Mouse (Mus musculus) MEL (cell line): ENCODE data around the gene Hoga1. TPM values are rescaled to one million over a fixed set of nuclear protein-coding genes. Genes with fewer than 3 reads are reported as not detected.

Experiments
- DNase-seq: peaks from one replicate; pipeline ENCODE4 v3.0.0; 2011; ENCODE audit warnings: low read depth, low spot score
- H3K27ac ChIP-seq: 2 replicates; pipeline ENCODE4 v1.5.1; 2012; ENCODE audit warnings: low read depth, mild to moderate bottlenecking, control low read depth, low read length, moderate library complexity; ENCODE audit not compliant: control insufficient read depth
- H3K27me3 ChIP-seq, 2 experiments: fragments of 150-350 bp in 1 of 2; sonication (generic) in 1 of 2; 2 replicates each; pipeline ENCODE4 v1.6.1; 2012; ENCODE audit warnings: low read length in 2 of 2, mild to moderate bottlenecking in 2 of 2, improper control_type of control experiment in 1 of 2, moderate library complexity in 1 of 2; ENCODE audit not compliant: insufficient read depth in 2 of 2, control insufficient read depth in 1 of 2
- H3K36me3 ChIP-seq, 2 experiments: 2 replicates each; pipeline ENCODE4 v1.6.1; 2012 to 2014; ENCODE audit warnings: low read length in 2 of 2, improper control_type of control experiment in 1 of 2, inconsistent platforms in 1 of 2, mild to moderate bottlenecking in 1 of 2; ENCODE audit not compliant: insufficient read depth in 2 of 2, control insufficient read depth in 1 of 2
- H3K4me1 ChIP-seq, 2 experiments: fragments of 150-350 bp in 1 of 2; sonication (generic) in 1 of 2; 2 replicates each; pipeline ENCODE4 v1.6.1; 2012; ENCODE audit warnings: low read length in 2 of 2, improper control_type of control experiment in 1 of 2, mild to moderate bottlenecking in 1 of 2; ENCODE audit not compliant: insufficient read depth in 2 of 2, control insufficient read depth in 1 of 2
- H3K4me3 ChIP-seq, 2 experiments: fragments of 150-350 bp in 1 of 2; sonication (generic) in 1 of 2; 2 replicates each; pipeline ENCODE4 v1.5.1; 2012; ENCODE audit warnings: low read depth in 2 of 2, low read length in 2 of 2, mild to moderate bottlenecking in 2 of 2, moderate library complexity in 2 of 2, control low read depth in 1 of 2, improper control_type of control experiment in 1 of 2; ENCODE audit not compliant: control insufficient read depth in 1 of 2, insufficient read depth in 1 of 2
- H3K79me2 ChIP-seq: 2 replicates; pipeline ENCODE4 v1.6.1; 2012; ENCODE audit warnings: mild to moderate bottlenecking, low read length, moderate library complexity; ENCODE audit not compliant: control insufficient read depth, poor library complexity, insufficient read depth
- H3K9ac ChIP-seq: 2 replicates; pipeline ENCODE4 v1.6.1; 2012; ENCODE audit warnings: low read depth, mild to moderate bottlenecking, control low read depth, low read length, moderate library complexity; ENCODE audit not compliant: control insufficient read depth, poor library complexity, severe bottlenecking
- H3K9me3 ChIP-seq: fragments of 150-350 bp; sonication (generic); replicated peaks from 2 replicates; pipeline ENCODE4 v1.6.1; 2012; ENCODE audit warnings: mild to moderate bottlenecking, low read length, improper control_type of control experiment, moderate library complexity; ENCODE audit not compliant: insufficient read depth
- BHLHE40 ChIP-seq: IDR thresholded peaks from 2 replicates; pipeline ENCODE4 v1.6.1; 2012; ENCODE audit warnings: low read depth, mild to moderate bottlenecking, inconsistent platforms, low read length, improper control_type of control experiment, borderline replicate concordance
- CHD1 ChIP-seq: IDR thresholded peaks from 2 replicates; pipeline ENCODE4 v1.6.1; 2012; ENCODE audit warnings: low read depth, mild to moderate bottlenecking, inconsistent platforms, low read length, improper control_type of control experiment
- CHD2 ChIP-seq: IDR thresholded peaks from 2 replicates; pipeline ENCODE4 v1.6.1; 2011; ENCODE audit warnings: low read length, improper control_type of control experiment
- ETS1 ChIP-seq: IDR thresholded peaks from 2 replicates; pipeline ENCODE4 v1.6.1; 2012; ENCODE audit warnings: low read depth, mild to moderate bottlenecking, inconsistent platforms, low read length, improper control_type of control experiment, moderate library complexity
- GABPA ChIP-seq: IDR thresholded peaks from 2 replicates; pipeline ENCODE4 v1.6.1; 2012; ENCODE audit warnings: low read depth, mild to moderate bottlenecking, inconsistent platforms, low read length, improper control_type of control experiment, moderate library complexity
- GATA1 ChIP-seq: IDR thresholded peaks from 2 replicates; pipeline ENCODE4 v1.6.1; 2011; ENCODE audit warnings: low read depth, low read length, improper control_type of control experiment
- HCFC1 ChIP-seq: IDR thresholded peaks from 2 replicates; pipeline ENCODE4 v1.6.1; 2012; ENCODE audit warnings: low read depth, mild to moderate bottlenecking, inconsistent platforms, low read length, improper control_type of control experiment, moderate library complexity
- KAT2A ChIP-seq: conservative IDR thresholded peaks from 2 replicates; pipeline ENCODE4 v1.6.1; 2012; ENCODE audit warnings: low read depth, low read length, improper control_type of control experiment, inconsistent platforms
- MAFK ChIP-seq: IDR thresholded peaks from 2 replicates; pipeline ENCODE4 v1.6.1; 2011; ENCODE audit warnings: low read depth, mild to moderate bottlenecking, low read length, improper control_type of control experiment, borderline replicate concordance
- MAX ChIP-seq: IDR thresholded peaks from 2 replicates; pipeline ENCODE4 v1.6.1; 2011; ENCODE audit warnings: low read length, improper control_type of control experiment
- MAZ ChIP-seq: IDR thresholded peaks from 2 replicates; pipeline ENCODE4 v1.6.1; 2012; ENCODE audit warnings: low read depth, mild to moderate bottlenecking, inconsistent platforms, low read length, improper control_type of control experiment
- MEF2A ChIP-seq: IDR thresholded peaks from 2 replicates; pipeline ENCODE4 v1.6.1; 2014; ENCODE audit warnings: low read depth, mild to moderate bottlenecking, inconsistent platforms, low read length, improper control_type of control experiment; ENCODE audit not compliant: poor library complexity, insufficient replicate concordance, severe bottlenecking; ENCODE audit errors: extremely low read depth
- MXI1 ChIP-seq: IDR thresholded peaks from 2 replicates; pipeline ENCODE4 v1.6.1; 2011; ENCODE audit warnings: mild to moderate bottlenecking, low read depth, low read length, improper control_type of control experiment
- NELFE ChIP-seq: IDR thresholded peaks from 2 replicates; pipeline ENCODE4 v1.6.1; 2011; ENCODE audit warnings: low read depth, low read length, improper control_type of control experiment
- POLR2AphosphoS2 ChIP-seq: IDR thresholded peaks from 2 replicates; pipeline ENCODE4 v1.6.1; 2011; ENCODE audit warnings: low read length, improper control_type of control experiment
- POLR2AphosphoS5 ChIP-seq: IDR thresholded peaks from 2 replicates; pipeline ENCODE4 v1.6.1; 2012; ENCODE audit warnings: low read depth, borderline replicate concordance, mild to moderate bottlenecking, inconsistent platforms, low read length, moderate library complexity, mixed read lengths
- RAD21 ChIP-seq: IDR thresholded peaks from 2 replicates; pipeline ENCODE4 v1.6.1; 2011; ENCODE audit warnings: mild to moderate bottlenecking, low read depth, low read length, improper control_type of control experiment
- SIN3A ChIP-seq: IDR thresholded peaks from 2 replicates; pipeline ENCODE4 v1.6.1; 2012; ENCODE audit warnings: low read length, improper control_type of control experiment, inconsistent platforms
- SMC3 ChIP-seq: IDR thresholded peaks from 2 replicates; pipeline ENCODE4 v1.6.1; 2011; ENCODE audit warnings: low read depth, low read length, improper control_type of control experiment
- TBP ChIP-seq: IDR thresholded peaks from 2 replicates; pipeline ENCODE4 v1.8.0; 2011; ENCODE audit warnings: low read depth, low read length, improper control_type of control experiment
- TCF12 ChIP-seq: IDR thresholded peaks from 2 replicates; pipeline ENCODE4 v1.6.1; 2014; ENCODE audit warnings: low read depth, mild to moderate bottlenecking, inconsistent platforms, low read length, improper control_type of control experiment, moderate library complexity
- USF2 ChIP-seq, 2 experiments: IDR thresholded peaks; 2 replicates each; pipeline ENCODE4 v1.6.1; 2011 to 2012; ENCODE audit warnings: improper control_type of control experiment in 2 of 2, low read length in 2 of 2, borderline replicate concordance in 1 of 2, inconsistent platforms in 1 of 2, low read depth in 1 of 2, mild to moderate bottlenecking in 1 of 2; ENCODE audit not compliant: insufficient read depth in 1 of 2
- ZC3H11A ChIP-seq: IDR thresholded peaks from 2 replicates; pipeline ENCODE4 v1.6.1; 2012; ENCODE audit warnings: low read depth, mild to moderate bottlenecking, inconsistent platforms, low read length, improper control_type of control experiment
- ZKSCAN1 ChIP-seq: IDR thresholded peaks from 2 replicates; pipeline ENCODE4 v1.6.1; 2012; ENCODE audit warnings: low read depth, mild to moderate bottlenecking, inconsistent platforms, low read length, improper control_type of control experiment, moderate library complexity
- ZMIZ1 ChIP-seq: IDR thresholded peaks from 2 replicates; pipeline ENCODE4 v1.6.1; 2012; ENCODE audit warnings: low read depth, mild to moderate bottlenecking, inconsistent platforms, low read length, improper control_type of control experiment, moderate library complexity
- polyA plus RNA-seq, 2 experiments: library from polyadenylated mRNA; stranded (reverse) in 1 of 2; unstranded in 1 of 2; fragments of >175 nt in 1 of 2; fragments of >200 nt in 1 of 2; gene quantifications; 2 replicates each; pipeline versions ENCODE4 v1.2.1 to v1.2.4; 2012; ENCODE audit warnings: low replicate concordance in 2 of 2, low read depth in 1 of 2; ENCODE audit not compliant: insufficient read length in 2 of 2, insufficient read depth in 1 of 2, missing spikeins in 1 of 2
- total RNA-seq: library from RNA; depleted of rRNA; stranded (reverse); fragments of 300-350 nt; gene quantifications from 2 replicates; pipeline ENCODE4 v1.2.3, GENCODE M21; 2012

The Hoga1 gene
- total and polyA plus RNA-seq, 3 experiments = 0.31 to 0.38 TPM; not detected in 1

DNA sequence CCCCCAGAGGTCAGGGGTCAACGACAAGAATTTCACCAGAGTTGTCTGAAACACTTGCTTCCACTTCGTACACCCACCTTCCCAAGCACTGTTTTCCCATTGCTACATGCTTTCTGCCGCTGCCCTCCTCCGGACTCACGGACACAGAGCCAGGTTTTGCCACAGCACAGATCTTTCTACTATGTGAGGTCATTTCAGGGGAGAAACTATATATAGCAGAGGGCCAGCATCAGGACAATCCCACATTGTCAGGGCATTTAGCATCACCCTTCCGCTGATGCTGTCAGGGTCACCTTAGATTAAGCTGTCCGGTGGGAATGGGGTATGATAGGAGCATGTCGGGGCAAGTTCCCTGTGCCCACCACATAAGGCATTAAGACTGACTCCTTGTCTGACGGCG lies 48.3 kb upstream of the Hoga1 start:
- H3K27ac ChIP-seq = no peak overlapping the region
- no peak overlapping the region for H3K9ac ChIP-seq
- H3K79me2 ChIP-seq = no peaks in the 10 kb centered on the region
- H3K4me3 ChIP-seq = no peak overlapping the region
- H3K27me3 ChIP-seq = no peaks in the 10 kb centered on the region
- H3K36me3 ChIP-seq = no peaks in the 10 kb centered on the region
- TF ChIP-seq ZMIZ1 (no peak), ZKSCAN1 (no peak), USF2 (IDR thresholded peaks at IDR 0.05; ENCODE audit: borderline replicate concordance in 1 of 2, insufficient read depth in 1 of 2, low read depth in 1 of 2, low read length in 2 of 2) (no peak), RAD21 (no peak), CHD2 (no peak), NELFE (no peak), ETS1 (no peak), MAFK (no peak), POLR2AphosphoS2 (no peak), HCFC1 (no peak), GABPA (no peak), POLR2AphosphoS5 (no peak), CHD1 (no peak), SMC3 (no peak), MAX (no peak), GATA1 (no peak)
- DNase-seq = no peak
- H3K9me3 ChIP-seq = no peaks in the 10 kb centered on the region
- no peaks in the 10 kb centered on the region for H3K4me1 ChIP-seq

DNA sequence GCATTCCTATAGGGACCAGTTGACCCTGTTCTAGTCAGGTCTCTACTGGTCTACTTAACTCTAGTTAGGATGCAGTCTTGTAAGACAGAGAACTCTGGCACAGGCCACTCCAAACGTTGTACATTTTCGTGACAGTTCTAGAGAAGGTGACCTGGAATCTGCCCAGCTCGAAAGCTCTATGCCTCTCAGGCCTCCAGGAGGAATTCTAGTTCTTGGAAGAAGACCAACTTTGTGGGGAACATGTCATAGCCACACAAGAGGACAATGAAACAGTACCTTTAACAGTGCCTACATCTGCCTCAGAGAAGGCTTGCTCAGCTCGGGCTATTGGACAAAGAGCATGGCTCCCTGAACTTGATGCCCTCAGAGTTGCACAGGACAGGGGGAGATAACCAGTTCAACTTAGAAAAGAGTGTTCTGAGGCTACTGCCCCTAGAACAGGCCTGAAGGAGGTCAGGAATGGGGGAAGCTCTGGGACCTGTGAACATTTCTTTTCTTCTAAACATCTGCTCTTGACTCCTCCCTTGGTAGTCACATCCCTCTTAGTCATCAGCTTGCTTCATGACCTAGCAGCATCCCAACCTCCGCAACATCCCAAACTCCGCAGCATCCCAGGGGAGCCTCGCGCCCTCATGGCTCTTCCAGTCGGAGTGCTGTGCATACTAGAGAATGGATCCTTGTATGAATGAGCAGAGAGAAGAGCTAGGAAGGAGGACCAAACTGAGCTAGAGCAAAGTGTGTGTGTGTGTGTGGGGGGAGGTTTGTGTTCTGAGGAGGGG lies 46.5 kb upstream of the Hoga1 start:
- Histone ChIP-seq H3K36me3 (no peaks in the 10 kb centered on the region), H3K27me3 (no peaks in the 10 kb centered on the region), H3K27ac (no peak overlapping the region), H3K9me3 (no peaks in the 10 kb centered on the region), H3K4me3 (no peak overlapping the region), H3K79me2 (no peaks in the 10 kb centered on the region), H3K4me1 (no peaks in the 10 kb centered on the region), H3K9ac (no peak overlapping the region)
- DNase-seq = no peak
- TF ChIP-seq MAFK = no peak
- TF ChIP-seq TCF12 = no peak
- TF ChIP-seq MXI1 = no peak
- no peak for TF ChIP-seq CHD2
- TF ChIP-seq TBP = no peak
- no peak for TF ChIP-seq MEF2A
- TF ChIP-seq POLR2AphosphoS5 = no peak
- no peak for TF ChIP-seq ETS1
- no peak for TF ChIP-seq BHLHE40
- TF ChIP-seq MAZ = no peak
- TF ChIP-seq KAT2A = no peak
- no peak for TF ChIP-seq GABPA
- no peak for TF ChIP-seq ZC3H11A
- TF ChIP-seq SIN3A = no peak
- no peak for TF ChIP-seq POLR2AphosphoS2
